Mouse (Mus musculus): ENCODE data around the gene Dll3. TPM values are rescaled to one million over a fixed set of nuclear protein-coding genes. Genes with fewer than 3 reads are reported as not detected.
A peak's percentile ranks its signal among the peaks of the same experiment; 100 is the strongest.

The Dll3 gene
- polyA plus RNA-seq, 1 experiment from 2014 or later: 0.24 TPM

- H3K9me3 ChIP-seq (ENCODE audit: low read length): no peaks in the 10 kb centered on the region
- H3K4me2 ChIP-seq (replicated peaks; ENCODE audit: low read depth, low read length): no peak overlapping the region
- H3K36me3 ChIP-seq (ENCODE audit: insufficient read depth, low read length): peaks cover 53% of the 10 kb centered on the region
- H3K4me1 ChIP-seq (ENCODE audit: insufficient read depth, low read depth, low read length): no peaks in the 10 kb centered on the region
- ATAC-seq (no peak), DNase-seq (ENCODE audit: low spot score) (no peak)
- no peak overlapping the region for H3K4me3 ChIP-seq (ENCODE audit: low read depth, low read length)
- H3K27ac ChIP-seq (ENCODE audit: low read length): no peak overlapping the region
- no peak overlapping the region for H3K9ac ChIP-seq (replicated peaks; ENCODE audit: low read depth)
- 98% methylated on average over 2 of the region's 2 CpGs for WGBS
- TF ChIP-seq EP300 (IDR thresholded peaks at IDR 0.05) (no peak), CTCF (IDR thresholded peaks at IDR 0.05) (no peak)
- H3K27me3 ChIP-seq (replicated peaks; ENCODE audit: insufficient read depth, low read length): no peaks in the 10 kb centered on the region
Measured at GRCm38 (mm10) chr7:28328260-28328659, 26.2 kb upstream of the Dll3 start.

DNA sequence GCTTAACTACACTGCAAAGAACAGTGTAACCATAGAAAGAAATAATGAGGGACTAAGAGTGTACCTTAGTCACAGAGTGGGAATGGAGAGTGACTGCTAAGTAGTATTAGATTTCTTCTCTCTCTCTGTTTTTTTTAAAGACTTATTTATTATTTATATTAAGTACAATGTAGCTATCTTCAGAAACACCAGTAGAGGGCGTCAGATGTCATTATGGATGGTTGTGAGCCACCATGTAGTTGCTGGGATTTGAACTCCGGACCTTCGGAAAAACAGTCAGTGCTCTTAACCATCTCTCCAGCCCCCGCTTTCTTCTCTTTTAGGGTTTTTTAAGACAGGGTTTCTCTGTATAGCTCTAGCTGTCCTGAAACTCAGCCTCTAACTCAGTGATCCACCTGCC lies 24.4 kb upstream of the Dll3 start:
- 79% methylated on average over 4 of the region's 4 CpGs for WGBS

DNA sequence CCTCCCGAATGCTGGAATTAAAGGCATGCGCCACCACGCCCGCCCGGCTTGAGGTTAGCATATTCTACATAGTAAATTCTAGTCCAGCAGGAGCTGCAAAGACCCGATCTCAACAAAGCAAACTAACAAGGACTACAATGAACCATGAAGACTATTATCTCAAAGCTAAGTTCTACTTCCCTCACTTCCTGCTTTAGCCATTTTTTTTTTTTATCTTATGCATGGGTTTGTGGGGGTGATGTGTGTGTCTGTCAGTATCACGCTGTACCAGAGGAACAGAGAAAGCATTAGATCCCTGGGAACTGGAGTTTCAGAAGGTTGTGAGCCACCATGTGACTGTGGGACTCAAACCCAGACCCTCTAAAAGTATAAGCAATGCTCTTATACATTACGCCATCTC lies 23.3 kb upstream of the Dll3 start:
- no peak overlapping the region for H3K27ac ChIP-seq (ENCODE audit: low read length)
- no peak for DNase-seq (ENCODE audit: low spot score)
- peaks cover 69% of the 10 kb centered on the region for H3K36me3 ChIP-seq (ENCODE audit: insufficient read depth, low read length)
- ATAC-seq: no peak
- no peak overlapping the region for H3K4me2 ChIP-seq (replicated peaks; ENCODE audit: low read depth, low read length)
- H3K9ac ChIP-seq (replicated peaks; ENCODE audit: low read depth): no peak overlapping the region
- TF ChIP-seq CTCF (IDR thresholded peaks at IDR 0.05) (no peak), EP300 (IDR thresholded peaks at IDR 0.05) (no peak)
- H3K9me3 ChIP-seq (ENCODE audit: low read length): no peaks in the 10 kb centered on the region
- H3K4me1 ChIP-seq (ENCODE audit: insufficient read depth, low read depth, low read length): no peaks in the 10 kb centered on the region
- no peak overlapping the region for H3K4me3 ChIP-seq (ENCODE audit: low read depth, low read length)
- 93% methylated on average over 8 of the region's 8 CpGs for WGBS
- no peaks in the 10 kb centered on the region for H3K27me3 ChIP-seq (replicated peaks; ENCODE audit: insufficient read depth, low read length)

More for the DNA sequence above, 24.4 kb upstream of the Dll3 start:
- ATAC-seq: no peak
- H3K27ac ChIP-seq (ENCODE audit: low read length): no peak overlapping the region
- H3K9ac ChIP-seq (replicated peaks; ENCODE audit: low read depth): no peak overlapping the region
- no peaks in the 10 kb centered on the region for H3K27me3 ChIP-seq (replicated peaks; ENCODE audit: insufficient read depth, low read length)
- no peak overlapping the region for H3K4me3 ChIP-seq (ENCODE audit: low read depth, low read length)
- no peak overlapping the region for H3K4me2 ChIP-seq (replicated peaks; ENCODE audit: low read depth, low read length)
- H3K9me3 ChIP-seq (ENCODE audit: low read length): no peaks in the 10 kb centered on the region
- TF ChIP-seq EP300 (IDR thresholded peaks at IDR 0.05) (no peak), CTCF (IDR thresholded peaks at IDR 0.05) (peak; percentile 22; the same call in 1 of the 2 replicates)
- DNase-seq (ENCODE audit: low spot score): peak; percentile 14
- no peaks in the 10 kb centered on the region for H3K4me1 ChIP-seq (ENCODE audit: insufficient read depth, low read depth, low read length)
- H3K36me3 ChIP-seq (ENCODE audit: insufficient read depth, low read length): peaks cover 71% of the 10 kb centered on the region

- Histone ChIP-seq H3K36me3 (ENCODE audit: insufficient read depth, low read length) (peaks cover 76% of the 10 kb centered on the region), H3K9ac (replicated peaks; ENCODE audit: low read depth) (no peak overlapping the region), H3K4me1 (ENCODE audit: insufficient read depth, low read depth, low read length) (no peaks in the 10 kb centered on the region), H3K4me3 (ENCODE audit: low read depth, low read length) (no peak overlapping the region), H3K27me3 (replicated peaks; ENCODE audit: insufficient read depth, low read length) (no peaks in the 10 kb centered on the region), H3K9me3 (ENCODE audit: low read length) (no peaks in the 10 kb centered on the region), H3K4me2 (replicated peaks; ENCODE audit: low read depth, low read length) (no peak overlapping the region), H3K27ac (ENCODE audit: low read length) (no peak overlapping the region)
- WGBS: 90% methylated on average over 15 of the region's 15 CpGs
- TF ChIP-seq EP300 (IDR thresholded peaks at IDR 0.05) (no peak), CTCF (IDR thresholded peaks at IDR 0.05) (no peak)
- ATAC-seq (no peak), DNase-seq (ENCODE audit: low spot score) (no peak)
Measured at GRCm38 (mm10) chr7:28321974-28322720, 20.1 kb upstream of the Dll3 start.

GRCm38 (mm10) chr7:28318714-28319113 lies 16.7 kb upstream of the Dll3 start:
- no peak overlapping the region for H3K4me3 ChIP-seq (ENCODE audit: low read depth, low read length)
- ATAC-seq: no peak
- H3K4me2 ChIP-seq (replicated peaks; ENCODE audit: low read depth, low read length): no peak overlapping the region
- peaks cover 74% of the 10 kb centered on the region for H3K36me3 ChIP-seq (ENCODE audit: insufficient read depth, low read length)
- H3K9me3 ChIP-seq (ENCODE audit: low read length): no peaks in the 10 kb centered on the region
- 91% methylated on average over 17 of the region's 17 CpGs for WGBS
- no peaks in the 10 kb centered on the region for H3K27me3 ChIP-seq (replicated peaks; ENCODE audit: insufficient read depth, low read length)
- no peak overlapping the region for H3K9ac ChIP-seq (replicated peaks; ENCODE audit: low read depth)
- no peak for DNase-seq (ENCODE audit: low spot score)
- no peaks in the 10 kb centered on the region for H3K4me1 ChIP-seq (ENCODE audit: insufficient read depth, low read depth, low read length)
- TF ChIP-seq EP300 (IDR thresholded peaks at IDR 0.05) (no peak), CTCF (IDR thresholded peaks at IDR 0.05) (no peak)
- no peak overlapping the region for H3K27ac ChIP-seq (ENCODE audit: low read length)

DNA sequence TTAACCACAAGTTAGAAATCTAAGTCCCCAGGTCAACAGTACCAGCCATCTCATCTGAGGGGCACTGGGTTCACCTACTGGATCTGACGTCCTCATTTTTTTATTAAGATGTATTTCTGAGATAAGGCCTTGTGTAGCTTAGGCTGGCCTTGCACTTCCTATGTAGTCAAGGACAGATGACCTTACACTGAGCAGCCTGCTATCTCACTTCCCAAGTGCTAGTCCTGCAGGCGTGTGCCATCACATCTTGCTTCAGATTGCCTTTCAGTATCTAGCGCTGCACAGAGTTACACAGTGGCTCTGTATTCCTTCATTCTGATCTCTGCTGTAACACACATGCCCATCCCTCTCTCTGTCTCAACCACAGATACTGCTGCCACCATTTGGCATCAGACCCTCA lies 16.0 kb upstream of the Dll3 start:
- peaks cover 68% of the 10 kb centered on the region for H3K36me3 ChIP-seq (ENCODE audit: insufficient read depth, low read length)
- no peaks in the 10 kb centered on the region for H3K27me3 ChIP-seq (replicated peaks; ENCODE audit: insufficient read depth, low read length)
- H3K4me2 ChIP-seq (replicated peaks; ENCODE audit: low read depth, low read length): no peak overlapping the region
- H3K4me3 ChIP-seq (ENCODE audit: low read depth, low read length): no peak overlapping the region
- H3K9me3 ChIP-seq (ENCODE audit: low read length): no peaks in the 10 kb centered on the region
- 79% methylated on average over 3 of the region's 3 CpGs for WGBS
- DNase-seq (ENCODE audit: low spot score): no peak
- H3K27ac ChIP-seq (ENCODE audit: low read length): no peak overlapping the region
- ATAC-seq: no peak
- no peaks in the 10 kb centered on the region for H3K4me1 ChIP-seq (ENCODE audit: insufficient read depth, low read depth, low read length)
- H3K9ac ChIP-seq (replicated peaks; ENCODE audit: low read depth): no peak overlapping the region
- TF ChIP-seq EP300 (IDR thresholded peaks at IDR 0.05) (no peak), CTCF (IDR thresholded peaks at IDR 0.05) (no peak)
